Mouse (Mus musculus): ENCODE measurements around the gene Angptl2. TPM values are rescaled to one million over a fixed set of nuclear protein-coding genes. Genes with fewer than 3 reads are reported as not detected.

Angptl2 gene
- polyA plus RNA-seq, 1 experiment from 2014 or later: 36.8 TPM

DNA sequence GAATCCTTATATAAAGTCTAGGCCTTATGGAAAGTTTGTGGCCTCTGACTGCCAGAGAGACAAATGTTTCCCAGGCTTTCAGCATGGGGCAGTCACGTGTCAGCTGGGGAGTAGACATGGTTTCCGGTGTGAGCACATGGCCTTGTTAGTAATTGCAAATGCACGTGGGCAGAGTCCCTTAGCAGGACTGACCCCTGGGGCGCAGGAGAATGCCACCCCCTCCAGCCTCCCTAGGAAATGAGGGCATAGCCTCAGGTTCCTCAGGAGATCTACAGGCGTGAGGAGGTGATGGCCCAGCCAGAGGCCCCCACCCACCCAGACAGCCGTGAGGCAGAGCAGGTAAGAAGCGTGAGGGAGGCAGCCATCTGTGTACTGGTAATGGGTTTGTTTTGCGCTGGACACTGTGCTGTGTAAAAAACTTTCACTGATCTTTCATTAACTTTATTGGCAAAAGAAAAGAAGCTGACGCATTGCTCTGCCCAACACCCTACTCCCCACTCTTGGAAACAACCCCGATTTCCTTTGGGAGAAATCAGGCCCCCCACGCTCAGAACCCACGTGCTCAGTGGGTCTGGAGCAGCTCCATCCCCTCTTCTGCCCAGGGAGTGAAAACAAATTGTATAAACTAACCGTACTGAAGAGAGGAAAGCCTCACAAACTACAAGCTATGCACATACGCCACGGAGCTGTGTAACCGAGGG is 35.8 kb upstream of the Angptl2 start:
- peak; percentile 51; the same call in 1 of the 2 replicates for ATAC-seq
- Histone ChIP-seq H3K27me3 (replicated peaks) (no peaks in the 10 kb centered on the region), H3K9me3 (no peaks in the 10 kb centered on the region), H3K9ac (no peak overlapping the region), H3K4me1 (replicated peaks) (peaks cover 32% of the 10 kb centered on the region), H3K4me3 (replicated peaks) (no peak overlapping the region), H3K27ac (peak overlapping the region; percentile 76), H3K36me3 (no peaks in the 10 kb centered on the region), H3K4me2 (replicated peaks) (no peak overlapping the region)
- 41% methylated on average over 16 of the region's 16 CpGs for WGBS

- Histone ChIP-seq H3K4me1 (replicated peaks) (peaks cover 18% of the 10 kb centered on the region), H3K9ac (no peak overlapping the region), H3K9me3 (no peaks in the 10 kb centered on the region), H3K4me2 (replicated peaks) (no peak overlapping the region), H3K36me3 (no peaks in the 10 kb centered on the region), H3K4me3 (replicated peaks) (no peak overlapping the region), H3K27ac (no peak overlapping the region), H3K27me3 (replicated peaks) (no peaks in the 10 kb centered on the region)
- WGBS: 95% methylated on average over 7 of the region's 7 CpGs
- ATAC-seq: no peak
Observed at GRCm38 (mm10) chr2:33183321-33183720, 32.5 kb upstream of the Angptl2 start.

DNA sequence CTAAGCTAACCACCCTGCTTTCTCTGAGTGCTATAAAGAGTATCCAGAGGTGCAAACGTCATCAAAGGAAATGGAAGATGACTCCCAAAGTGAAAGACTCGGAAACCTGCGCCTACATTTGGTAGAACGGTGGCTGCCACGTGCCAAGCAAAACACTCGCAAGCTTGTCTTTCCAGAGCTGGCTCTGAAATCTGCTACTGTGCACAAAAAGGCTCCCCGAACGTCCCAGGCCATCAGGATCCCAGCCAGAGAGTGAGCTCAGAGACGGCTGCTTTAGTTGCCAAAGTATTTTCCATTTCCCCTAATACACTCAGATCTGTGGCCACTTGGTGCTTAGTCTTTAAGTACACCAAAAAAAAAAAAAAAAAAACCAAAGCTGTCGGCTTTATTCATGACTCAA is 31.2 kb upstream of the Angptl2 start:
- no peak for ATAC-seq

DNA sequence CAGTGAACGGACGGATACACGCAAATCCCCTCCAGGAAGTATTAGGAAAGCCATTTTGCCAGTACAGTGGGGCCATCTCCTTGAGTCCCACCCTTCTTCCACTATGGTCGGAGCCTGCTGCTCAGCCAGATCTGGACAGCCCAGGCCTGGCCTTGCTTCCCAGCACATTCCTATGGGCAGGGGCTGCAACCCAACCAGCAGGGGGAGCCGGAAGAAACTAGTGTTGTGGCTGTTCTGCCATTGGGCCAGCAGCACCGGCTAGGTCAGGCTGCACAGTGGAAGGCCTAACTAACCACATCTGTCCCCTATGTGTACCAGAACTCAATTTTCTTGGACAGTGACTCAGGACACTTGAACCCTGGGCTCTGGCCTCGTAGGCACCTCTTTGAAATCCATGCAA is 30.6 kb upstream of the Angptl2 start:
- Histone ChIP-seq H3K36me3 (no peaks in the 10 kb centered on the region), H3K27me3 (replicated peaks) (no peaks in the 10 kb centered on the region), H3K27ac (no peak overlapping the region), H3K4me1 (replicated peaks) (no peaks in the 10 kb centered on the region), H3K4me2 (replicated peaks) (no peak overlapping the region), H3K9ac (no peak overlapping the region), H3K9me3 (no peaks in the 10 kb centered on the region), H3K4me3 (replicated peaks) (no peak overlapping the region)
- 73% methylated on average over 7 of the region's 7 CpGs for WGBS
- no peak for ATAC-seq

More for the DNA sequence above, 31.2 kb upstream of the Angptl2 start:
- Histone ChIP-seq H3K27me3 (replicated peaks) (no peaks in the 10 kb centered on the region), H3K9me3 (no peaks in the 10 kb centered on the region), H3K4me2 (replicated peaks) (no peak overlapping the region), H3K27ac (no peak overlapping the region), H3K4me3 (replicated peaks) (no peak overlapping the region), H3K9ac (no peak overlapping the region), H3K36me3 (no peaks in the 10 kb centered on the region), H3K4me1 (replicated peaks) (peaks cover 5% of the 10 kb centered on the region)
- WGBS: 83% methylated on average over 10 of the region's 10 CpGs

DNA sequence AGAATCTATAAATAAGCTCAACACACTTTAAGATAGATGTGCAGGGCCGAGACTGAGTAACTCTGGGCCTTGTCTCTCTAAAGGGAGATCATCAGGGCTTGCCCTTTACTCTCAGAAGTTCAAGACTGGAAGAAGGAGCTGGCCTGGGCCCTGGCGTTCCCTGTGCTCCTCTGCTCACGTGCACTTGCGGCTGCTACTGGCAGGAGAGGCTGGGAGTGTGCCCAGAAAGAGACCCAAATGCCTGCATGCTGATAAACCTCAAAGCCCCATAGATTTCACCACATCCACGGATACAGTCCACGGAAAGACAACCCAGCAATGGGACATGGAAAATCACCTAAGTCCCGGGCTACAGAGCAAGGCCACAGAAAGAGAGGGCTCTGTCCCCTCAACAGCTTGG is 29.4 kb upstream of the Angptl2 start:
- Histone ChIP-seq H3K9ac (no peak overlapping the region), H3K4me2 (replicated peaks) (no peak overlapping the region), H3K27ac (no peak overlapping the region), H3K27me3 (replicated peaks) (no peaks in the 10 kb centered on the region), H3K9me3 (no peaks in the 10 kb centered on the region), H3K4me3 (replicated peaks) (no peak overlapping the region), H3K36me3 (no peaks in the 10 kb centered on the region), H3K4me1 (replicated peaks) (no peaks in the 10 kb centered on the region)
- WGBS: 64% methylated on average over 7 of the region's 7 CpGs
- no peak for ATAC-seq

- H3K27me3 ChIP-seq (replicated peaks): no peaks in the 10 kb centered on the region
- H3K27ac ChIP-seq: no peak overlapping the region
- no peak overlapping the region for H3K4me3 ChIP-seq (replicated peaks)
- ATAC-seq: no peak
- H3K9me3 ChIP-seq: no peaks in the 10 kb centered on the region
- no peaks in the 10 kb centered on the region for H3K4me1 ChIP-seq (replicated peaks)
- no peak overlapping the region for H3K9ac ChIP-seq
- WGBS: 91% methylated on average over 2 of the region's 2 CpGs
- H3K36me3 ChIP-seq: no peaks in the 10 kb centered on the region
- H3K4me2 ChIP-seq (replicated peaks): no peak overlapping the region
Observed at GRCm38 (mm10) chr2:33187874-33188273, 28.0 kb upstream of the Angptl2 start.

DNA sequence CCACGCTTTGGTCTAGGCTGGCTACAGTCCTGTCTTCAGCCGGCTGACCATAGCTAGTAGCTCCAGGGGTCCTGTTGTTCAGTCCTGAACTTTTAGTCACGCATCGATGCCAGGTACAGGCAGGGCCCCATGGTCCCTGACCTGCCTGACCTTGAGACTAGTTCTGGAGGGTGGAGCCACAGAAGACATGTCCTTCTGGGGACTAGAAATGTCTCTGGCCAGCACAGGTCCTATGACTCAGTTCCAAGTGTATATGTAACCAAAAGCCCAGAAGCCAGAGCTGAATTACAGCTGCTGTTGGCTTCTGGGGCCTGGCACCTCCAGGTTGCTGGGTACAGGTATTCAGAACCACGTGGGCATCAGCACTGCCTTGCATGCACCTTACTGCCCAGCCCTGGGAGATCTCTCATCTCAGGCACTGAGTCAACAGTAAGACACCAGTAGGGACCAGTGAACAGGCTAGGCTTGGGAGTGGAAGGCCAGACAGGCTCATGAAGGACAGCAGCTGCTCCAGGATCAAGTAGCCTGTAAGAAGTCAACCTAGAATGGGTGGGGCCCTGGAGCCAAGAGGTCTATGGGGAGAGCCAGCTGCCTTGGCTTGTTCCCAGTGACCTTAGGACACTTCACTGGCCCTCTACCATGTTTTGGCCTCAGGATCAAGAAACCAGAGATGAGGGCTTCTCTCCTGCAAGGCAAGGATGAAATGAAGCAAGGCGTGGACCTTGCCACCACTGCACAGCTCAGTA is 26.8 kb upstream of the Angptl2 start:
- Histone ChIP-seq H3K4me2 (replicated peaks) (no peak overlapping the region), H3K4me1 (replicated peaks) (no peaks in the 10 kb centered on the region), H3K9me3 (no peaks in the 10 kb centered on the region), H3K36me3 (no peaks in the 10 kb centered on the region), H3K9ac (no peak overlapping the region), H3K27me3 (replicated peaks) (no peaks in the 10 kb centered on the region), H3K27ac (no peak overlapping the region), H3K4me3 (replicated peaks) (no peak overlapping the region)
- ATAC-seq: no peak
- WGBS: 86% methylated on average over 6 of the region's 6 CpGs

DNA sequence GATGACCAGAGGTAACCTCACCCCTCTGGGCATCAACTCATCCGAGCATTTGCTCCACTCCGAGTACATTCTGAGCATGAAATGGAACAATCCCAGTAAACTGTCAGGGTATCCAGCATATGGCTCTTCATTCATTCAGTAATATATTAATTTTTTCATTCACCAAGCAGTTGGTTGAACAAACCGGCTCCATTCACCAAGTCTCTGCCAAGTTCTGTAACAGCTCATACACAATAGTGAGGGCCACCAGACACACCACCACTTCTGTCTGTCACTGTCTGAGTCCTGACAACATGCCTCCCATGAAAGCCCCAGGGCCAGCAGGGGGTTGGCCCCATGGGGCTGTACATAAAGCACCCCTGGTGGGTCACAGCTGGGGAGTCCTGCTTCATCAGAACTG is 25.9 kb upstream of the Angptl2 start:
- 90% methylated on average over 3 of the region's 3 CpGs for WGBS
- H3K27ac ChIP-seq: no peak overlapping the region
- ATAC-seq: no peak
- H3K27me3 ChIP-seq (replicated peaks): no peaks in the 10 kb centered on the region
- no peak overlapping the region for H3K4me2 ChIP-seq (replicated peaks)
- no peak overlapping the region for H3K4me3 ChIP-seq (replicated peaks)
- no peaks in the 10 kb centered on the region for H3K36me3 ChIP-seq
- no peaks in the 10 kb centered on the region for H3K9me3 ChIP-seq
- H3K9ac ChIP-seq: no peak overlapping the region
- H3K4me1 ChIP-seq (replicated peaks): no peaks in the 10 kb centered on the region

DNA sequence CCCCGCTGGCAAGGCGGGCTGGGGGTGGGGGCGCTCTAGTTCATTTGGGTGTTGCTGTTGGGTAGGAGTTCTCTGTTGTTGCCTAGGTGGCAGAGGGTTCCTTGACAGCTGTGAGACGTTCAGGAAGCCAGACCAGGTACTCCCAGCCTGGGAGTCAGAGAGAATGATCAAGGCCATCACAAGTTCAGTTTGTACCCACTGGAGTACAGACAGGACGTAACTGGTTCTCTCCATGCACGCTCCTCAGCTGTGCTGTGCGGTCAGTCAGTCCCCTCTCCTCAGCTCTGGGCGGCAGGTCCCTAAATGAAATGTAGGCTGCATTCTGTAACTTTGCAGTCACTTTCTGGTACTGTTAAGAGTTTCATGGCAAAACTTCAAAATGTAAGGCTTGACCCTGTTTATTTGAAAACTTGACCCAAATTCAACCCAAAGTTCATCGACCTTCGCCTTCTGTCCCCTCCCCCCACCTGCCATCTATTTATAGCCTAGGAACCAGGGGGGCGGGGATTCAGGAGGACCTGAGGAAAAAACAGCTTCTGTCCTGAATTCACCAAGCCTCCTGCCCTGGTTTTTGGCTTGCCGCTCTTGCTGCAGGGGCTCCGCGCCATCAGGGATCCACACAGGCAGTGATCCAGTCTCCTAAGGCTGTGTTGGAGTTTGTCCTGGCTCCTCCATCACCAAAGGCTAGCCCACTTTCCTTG is 15.4 kb upstream of the Angptl2 start:
- Histone ChIP-seq H3K4me3 (replicated peaks) (no peak overlapping the region), H3K27me3 (replicated peaks) (no peaks in the 10 kb centered on the region), H3K9me3 (no peaks in the 10 kb centered on the region), H3K9ac (no peak overlapping the region), H3K27ac (no peak overlapping the region), H3K4me2 (replicated peaks) (no peak overlapping the region), H3K4me1 (replicated peaks) (peaks cover 17% of the 10 kb centered on the region), H3K36me3 (no peaks in the 10 kb centered on the region)
- 63% methylated on average over 14 of the region's 14 CpGs for WGBS
- no peak for ATAC-seq

DNA sequence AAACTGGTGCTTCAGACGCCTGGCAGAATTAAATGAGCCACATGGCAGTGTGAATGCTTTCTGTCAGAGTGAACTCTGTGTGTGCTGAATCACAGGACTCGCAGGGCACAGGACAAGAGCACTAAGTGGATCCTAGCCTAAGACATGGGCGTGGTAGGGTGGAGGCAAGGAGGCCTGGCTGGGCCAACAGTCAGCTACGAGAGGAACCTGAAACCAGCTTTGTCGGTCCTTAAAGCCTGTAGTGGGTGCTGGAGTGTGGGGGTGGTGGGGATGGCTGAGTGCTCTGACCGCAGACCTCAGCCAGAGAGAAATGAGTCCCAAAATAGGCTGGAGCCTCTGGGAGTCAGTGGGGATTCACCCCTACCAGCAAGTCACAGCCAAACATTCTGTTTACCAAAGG is 12.6 kb upstream of the Angptl2 start:
- Histone ChIP-seq H3K4me3 (replicated peaks) (no peak overlapping the region), H3K9me3 (no peaks in the 10 kb centered on the region), H3K4me2 (replicated peaks) (no peak overlapping the region), H3K9ac (no peak overlapping the region), H3K36me3 (no peaks in the 10 kb centered on the region), H3K4me1 (replicated peaks) (peaks cover 34% of the 10 kb centered on the region), H3K27me3 (replicated peaks) (no peaks in the 10 kb centered on the region), H3K27ac (no peak overlapping the region)
- 40% methylated on average over 6 of the region's 6 CpGs for WGBS
- ATAC-seq: no peak

- no peak overlapping the region for H3K27ac ChIP-seq
- H3K4me3 ChIP-seq (replicated peaks): no peak overlapping the region
- H3K9ac ChIP-seq: no peak overlapping the region
- WGBS: 77% methylated on average over 5 of the region's 5 CpGs
- no peak overlapping the region for H3K4me2 ChIP-seq (replicated peaks)
- no peaks in the 10 kb centered on the region for H3K27me3 ChIP-seq (replicated peaks)
- no peaks in the 10 kb centered on the region for H3K9me3 ChIP-seq
- no peak for ATAC-seq
- H3K36me3 ChIP-seq: no peaks in the 10 kb centered on the region
- peaks cover 34% of the 10 kb centered on the region for H3K4me1 ChIP-seq (replicated peaks)
Observed at GRCm38 (mm10) chr2:33204980-33205379, 10.9 kb upstream of the Angptl2 start.

GRCm38 (mm10) chr2:33205939-33206525 is 9.8 kb upstream of the Angptl2 start:
- Histone ChIP-seq H3K4me3 (replicated peaks) (no peak overlapping the region), H3K4me1 (replicated peaks) (peaks cover 25% of the 10 kb centered on the region), H3K27me3 (replicated peaks) (no peaks in the 10 kb centered on the region), H3K36me3 (no peaks in the 10 kb centered on the region), H3K4me2 (replicated peaks) (no peak overlapping the region), H3K9me3 (no peaks in the 10 kb centered on the region), H3K9ac (no peak overlapping the region), H3K27ac (peak overlapping the region; percentile 44; the same call in 1 of the 2 replicates)
- peak; percentile 45; the same call in 1 of the 2 replicates for ATAC-seq
- WGBS: 34% methylated on average over 14 of the region's 14 CpGs

All from intestine, embryonic 15.5 days (tissue).